Mouse (Mus musculus) limb, embryonic 14.5 days (tissue): Measurements from ENCODE around the gene Cd36. TPM values are rescaled to one million over a fixed set of nuclear protein-coding genes. Genes with fewer than 3 reads are reported as not detected.

Experiments used
- ATAC-seq: fragments of 200-750 bp; cut with Nextera tagmentation; 2 replicates; pipeline ENCODE4 v1.8.0; 2017; ENCODE audit warnings: low read depth, moderate number of reproducible peaks, moderate TSS enrichment; ENCODE audit not compliant: low FRiP score
- DNase-seq: peaks from one replicate; pipeline ENCODE4 v3.0.0-alpha.2; 2015; ENCODE audit warnings: low spot score
- H3K27ac ChIP-seq: fragments of 300-500 bp; sonication (generic); replicated peaks from 2 replicates; pipeline ENCODE4 v1.5.1; 2014; ENCODE audit warnings: low read depth, mild to moderate bottlenecking, low read length, moderate library complexity, mixed read lengths
- H3K27me3 ChIP-seq: fragments of 300-500 bp; sonication (generic); 2 replicates; pipeline ENCODE4 v1.6.1; 2014; ENCODE audit warnings: low read length, mixed read lengths; ENCODE audit not compliant: control insufficient read depth, insufficient read depth
- H3K36me3 ChIP-seq: fragments of 300-500 bp; sonication (generic); 2 replicates; pipeline ENCODE4 v1.6.1; 2014; ENCODE audit warnings: mild to moderate bottlenecking, low read length, moderate library complexity, mixed read lengths; ENCODE audit not compliant: control insufficient read depth, insufficient read depth
- H3K4me1 ChIP-seq: fragments of 300-500 bp; sonication (generic); 2 replicates; pipeline ENCODE4 v1.6.1; 2014; ENCODE audit warnings: antibody characterized with exemption, low read length, mixed read lengths; ENCODE audit not compliant: control insufficient read depth, insufficient read depth
- H3K4me2 ChIP-seq: fragments of 300-500 bp; sonication (generic); replicated peaks from 2 replicates; pipeline ENCODE4 v1.6.1; 2014; ENCODE audit warnings: low read depth, mild to moderate bottlenecking, low read length, moderate library complexity; ENCODE audit not compliant: severe bottlenecking
- H3K4me3 ChIP-seq: fragments of 300-500 bp; sonication (generic); replicated peaks from 2 replicates; pipeline ENCODE4 v1.5.1; 2014; ENCODE audit warnings: low read length
- H3K9ac ChIP-seq: fragments of 300-500 bp; sonication (generic); 2 replicates; pipeline ENCODE4 v1.6.1; 2014; ENCODE audit warnings: mild to moderate bottlenecking, low read depth, low read length, moderate library complexity; ENCODE audit not compliant: severe bottlenecking
- H3K9me3 ChIP-seq: fragments of 300-500 bp; sonication (generic); 2 replicates; pipeline ENCODE4 v1.6.1; 2016; ENCODE audit warnings: low read length; ENCODE audit not compliant: control insufficient read depth
- POLR2A ChIP-seq: fragments of 200-500 bp; IDR thresholded peaks from 2 replicates; pipeline ENCODE4 v1.8.0; 2012; ENCODE audit warnings: inconsistent platforms, mild to moderate bottlenecking, moderate library complexity, borderline replicate concordance; ENCODE audit not compliant: insufficient read depth, insufficient read length; ENCODE audit errors: extremely low read depth
- WGBS: fragments of 180-500 bp; shearing (Covaris S2); extraction: QIAGEN DNeasy Blood & Tissue Kit; methylation state at CpG from one replicate; pipeline ENCODE4 v1.1.7; 2014; 5-methylcytosine and 5-hydroxymethylcytosine counted together
- polyA plus RNA-seq, 2 experiments: library from polyadenylated mRNA; depleted of rRNA in 1 of 2; stranded (reverse) in 1 of 2; unstranded in 1 of 2; fragments of >200 nt; fragmentation: Nextera tagmentation in 1 of 2; extraction: Ambion mirVana in 1 of 2; gene quantifications; 2 replicates each; pipeline versions ENCODE4 v1.2.1 to v1.2.3; 2012 to 2014

The Cd36 gene
- polyA plus RNA-seq, 2 experiments, result 16.4 to 26.8 TPM

GRCm38 (mm10) chr5:17842111-17842729 is 46.4 kb downstream of the Cd36 start:
- Histone ChIP-seq H3K27ac (no peak overlapping the region), H3K4me3 (no peak overlapping the region), H3K9me3 (no peaks in the 10 kb centered on the region), H3K9ac (no peak overlapping the region), H3K4me2 (no peak overlapping the region), H3K36me3 (no peaks in the 10 kb centered on the region), H3K27me3 (no peaks in the 10 kb centered on the region), H3K4me1 (no peaks in the 10 kb centered on the region)
- no peak for TF ChIP-seq POLR2A
- ATAC-seq (no peak), DNase-seq (no peak)
- WGBS, result 82% methylated on average over 7 of the region's 7 CpGs

GRCm38 (mm10) chr5:17839549-17839948 is 49.1 kb downstream of the Cd36 start:
- Histone ChIP-seq H3K9me3 (no peaks in the 10 kb centered on the region), H3K36me3 (no peaks in the 10 kb centered on the region), H3K4me2 (no peak overlapping the region), H3K4me1 (no peaks in the 10 kb centered on the region), H3K4me3 (no peak overlapping the region), H3K27ac (no peak overlapping the region), H3K9ac (no peak overlapping the region), H3K27me3 (no peaks in the 10 kb centered on the region)
- ATAC-seq, result no peak
- TF ChIP-seq POLR2A, result no peak
- no peak for DNase-seq
- WGBS, result 65% methylated on average over 2 of the region's 2 CpGs

DNA sequence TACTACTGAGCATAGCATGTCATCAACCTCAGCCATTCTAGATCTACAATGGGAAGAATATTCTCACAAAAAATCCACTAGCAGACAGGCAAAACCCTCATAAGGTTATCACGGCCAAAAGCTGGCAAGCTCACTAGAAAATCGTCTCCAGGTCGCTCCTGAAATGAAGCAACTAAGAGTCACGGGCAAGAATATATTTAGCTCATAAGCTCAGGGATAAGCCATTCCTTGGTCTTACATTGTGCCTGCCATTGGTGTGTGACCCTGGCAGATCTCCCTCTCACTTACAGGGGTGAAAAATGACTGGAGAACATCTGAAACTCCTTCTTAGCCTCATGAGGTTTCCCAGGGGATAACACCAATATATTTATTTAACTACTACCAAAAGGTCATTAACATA is 52.2 kb downstream of the Cd36 start:
- H3K9ac ChIP-seq, result no peak overlapping the region
- 80% methylated on average over 4 of the region's 4 CpGs for WGBS
- no peak overlapping the region for H3K4me2 ChIP-seq
- no peaks in the 10 kb centered on the region for H3K9me3 ChIP-seq
- no peak overlapping the region for H3K4me3 ChIP-seq
- DNase-seq (no peak), ATAC-seq (no peak)
- H3K36me3 ChIP-seq, result no peaks in the 10 kb centered on the region
- H3K27ac ChIP-seq, result no peak overlapping the region
- no peaks in the 10 kb centered on the region for H3K4me1 ChIP-seq
- TF ChIP-seq POLR2A, result no peak
- H3K27me3 ChIP-seq, result no peaks in the 10 kb centered on the region

GRCm38 (mm10) chr5:17835302-17836097 is 53.1 kb downstream of the Cd36 start:
- WGBS, result 16% methylated on average over 4 of the region's 4 CpGs

DNA sequence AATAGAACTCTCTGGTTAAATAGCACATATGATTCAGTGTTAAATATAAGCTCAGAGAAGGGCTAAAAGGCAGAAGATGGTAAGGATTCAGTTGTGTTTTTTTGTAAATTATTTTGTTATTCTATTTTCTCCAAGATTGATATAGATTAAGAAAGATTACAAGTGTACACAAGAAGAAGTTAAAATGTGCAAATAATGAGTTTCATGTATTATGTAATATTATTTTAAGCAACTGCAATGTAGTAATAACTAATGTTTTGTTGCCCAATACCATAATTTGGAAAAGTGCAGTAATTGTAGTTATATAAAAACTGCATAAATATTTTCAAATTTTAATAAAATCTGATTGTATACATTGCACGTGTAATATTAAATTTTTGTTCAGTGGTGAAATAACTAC is 54.8 kb downstream of the Cd36 start:
- TF ChIP-seq POLR2A, result no peak
- Histone ChIP-seq H3K4me2 (no peak overlapping the region), H3K4me1 (no peaks in the 10 kb centered on the region), H3K27ac (no peak overlapping the region), H3K36me3 (no peaks in the 10 kb centered on the region), H3K4me3 (no peak overlapping the region), H3K27me3 (no peaks in the 10 kb centered on the region), H3K9me3 (no peaks in the 10 kb centered on the region), H3K9ac (no peak overlapping the region)
- DNase-seq (no peak), ATAC-seq (no peak)
- 83% methylated on average over 1 of the region's 1 CpGs for WGBS

More at GRCm38 (mm10) chr5:17835302-17836097, 53.1 kb downstream of the Cd36 start:
- Histone ChIP-seq H3K9ac (no peak overlapping the region), H3K9me3 (no peaks in the 10 kb centered on the region), H3K27ac (no peak overlapping the region), H3K4me1 (no peaks in the 10 kb centered on the region), H3K36me3 (no peaks in the 10 kb centered on the region), H3K27me3 (no peaks in the 10 kb centered on the region), H3K4me3 (no peak overlapping the region), H3K4me2 (no peak overlapping the region)
- TF ChIP-seq POLR2A, result no peak
- DNase-seq (peak; percentile 6), ATAC-seq (peak; percentile 53; the same call in 1 of the 2 replicates)
